Mouse (Mus musculus): ENCODE data around the gene Smarca4. TPM values are rescaled to one million over a fixed set of nuclear protein-coding genes. Genes with fewer than 3 reads are reported as not detected.
A peak's percentile ranks its signal among the peaks of the same experiment; 100 is the strongest.

The Smarca4 gene
- total RNA-seq, 4 experiments from 2014 or later: 47.2 to 49.8 (median 49.3) TPM

DNA sequence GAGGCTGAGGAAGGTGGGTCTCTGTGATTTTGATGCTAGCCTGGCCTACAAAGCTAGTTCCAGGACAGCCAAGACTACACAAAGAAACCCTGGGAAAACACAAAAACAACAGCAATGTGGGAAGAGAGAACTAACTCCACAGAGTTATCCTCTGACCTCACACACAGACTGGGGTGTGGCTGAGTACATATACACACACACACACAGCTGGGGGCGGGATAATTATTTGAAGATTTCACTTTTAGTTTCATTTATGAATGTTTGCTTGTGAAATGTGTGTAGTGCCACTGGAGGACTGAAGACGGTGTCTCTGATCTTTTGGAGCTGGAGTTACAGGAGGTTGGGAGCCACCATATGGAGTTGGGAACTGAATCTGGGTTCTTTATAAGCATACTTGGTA is 14.9 kb upstream of the Smarca4 start:
- no peak for DNase-seq (ENCODE audit: low spot score)

- peak; percentile 66 for DNase-seq (ENCODE audit: low spot score)
Observed at GRCm38 (mm10) chr9:21601722-21602399, 14.1 kb upstream of the Smarca4 start.

GRCm38 (mm10) chr9:21604119-21604518 is 11.8 kb upstream of the Smarca4 start:
- DNase-seq (ENCODE audit: low spot score): no peak

- DNase-seq (ENCODE audit: low spot score): no peak
Observed at GRCm38 (mm10) chr9:21605865-21606264, 10.1 kb upstream of the Smarca4 start.

DNA sequence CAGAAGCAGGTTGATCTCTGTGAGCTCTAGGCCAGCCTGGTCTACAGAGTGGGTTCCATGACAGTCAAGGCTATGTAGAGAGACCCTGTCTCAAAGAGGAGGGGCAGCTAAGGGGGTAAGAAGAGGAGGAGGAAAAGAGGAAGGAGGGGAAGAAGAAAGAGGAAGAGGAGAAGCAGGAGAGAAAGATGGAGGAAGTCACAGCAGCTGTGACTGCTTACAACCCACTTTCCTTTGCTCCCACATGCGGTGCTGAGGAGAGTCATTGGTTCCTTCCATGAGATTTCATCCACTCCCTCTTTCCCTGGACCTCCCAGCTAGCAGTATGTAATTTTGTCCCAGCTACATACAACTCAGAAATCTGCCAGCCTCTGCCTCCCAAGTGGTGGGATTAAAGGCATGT is 9.3 kb upstream of the Smarca4 start:
- DNase-seq (ENCODE audit: low spot score): no peak

DNA sequence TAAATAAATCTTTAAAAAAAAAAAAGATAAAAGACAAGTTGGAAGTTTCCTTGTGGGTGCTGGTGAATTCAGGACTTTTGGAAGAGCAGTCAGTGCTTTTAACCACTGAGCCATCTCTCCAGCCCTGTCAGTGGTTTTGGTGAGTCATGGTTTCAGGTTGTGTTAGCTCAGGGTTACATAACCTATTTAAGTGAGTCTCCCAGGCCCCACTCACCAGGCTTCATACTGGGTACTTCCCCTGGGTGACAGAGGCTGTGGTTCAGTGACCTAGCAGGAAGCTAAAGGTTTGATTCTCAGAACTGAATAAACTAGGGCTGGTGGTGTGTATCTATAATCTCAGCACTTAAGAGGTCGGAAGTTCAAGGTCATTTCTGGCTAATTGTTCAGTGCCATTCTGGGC is 6.1 kb upstream of the Smarca4 start:
- DNase-seq (ENCODE audit: low spot score): no peak

- no peak for DNase-seq (ENCODE audit: low spot score)
Observed at GRCm38 (mm10) chr9:21614864-21615616, 929 bp upstream of the Smarca4 start.

DNA sequence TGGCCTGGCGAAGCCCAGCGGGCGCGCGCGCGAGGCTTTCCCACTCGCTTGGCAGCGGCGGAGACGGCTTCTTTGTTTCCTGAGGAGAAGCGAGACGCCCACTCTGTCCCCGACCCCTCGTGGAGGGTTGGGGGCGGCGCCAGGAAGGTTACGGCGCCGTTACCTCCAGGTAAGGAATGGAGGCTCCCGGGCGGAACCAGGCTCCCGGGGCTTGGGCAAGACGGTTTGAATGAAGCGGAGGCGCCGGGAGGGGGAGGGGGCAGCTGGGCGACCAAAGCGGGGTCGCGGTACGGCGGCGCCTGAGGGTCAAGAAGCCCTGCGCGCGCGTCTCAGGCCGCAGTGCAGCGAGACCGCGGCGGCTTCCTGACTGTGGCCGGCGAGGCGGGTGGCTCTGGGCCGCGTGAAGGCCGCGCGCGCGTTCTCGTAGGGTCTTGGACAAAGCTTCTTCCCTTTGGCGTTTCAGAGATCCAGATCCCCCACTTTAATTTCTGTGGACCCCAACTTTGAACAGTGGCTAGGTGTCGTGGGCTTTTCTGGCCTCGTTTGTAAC is 338 bp downstream of the Smarca4 start:
- DNase-seq (ENCODE audit: low spot score): peak; percentile 85

- DNase-seq (ENCODE audit: low spot score): no peak
Observed at GRCm38 (mm10) chr9:21617066-21617465, 1.1 kb downstream of the Smarca4 start.

DNA sequence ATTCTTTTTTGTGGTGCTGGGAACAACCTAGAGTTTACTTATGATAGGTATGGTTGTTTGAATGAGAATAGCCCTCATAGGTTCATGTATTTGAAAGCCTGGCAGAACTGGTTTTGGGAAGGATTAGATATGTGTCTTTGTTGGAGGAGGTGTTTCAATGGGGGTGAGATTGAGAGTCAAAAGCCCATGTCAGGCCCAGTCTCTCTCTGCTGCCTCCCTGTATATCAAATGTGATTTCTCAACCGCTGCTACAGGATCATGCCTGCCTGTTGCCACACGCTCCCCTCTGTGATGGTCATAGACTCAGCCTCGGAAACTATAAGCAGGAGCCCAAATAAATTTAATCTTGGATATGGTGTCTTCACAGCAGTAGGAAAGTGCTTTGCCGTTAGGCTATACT is 4.3 kb downstream of the Smarca4 start:
- DNase-seq (ENCODE audit: low spot score): no peak

GRCm38 (mm10) chr9:21622676-21623075 is 6.7 kb downstream of the Smarca4 start:
- DNase-seq (ENCODE audit: low spot score): no peak

DNA sequence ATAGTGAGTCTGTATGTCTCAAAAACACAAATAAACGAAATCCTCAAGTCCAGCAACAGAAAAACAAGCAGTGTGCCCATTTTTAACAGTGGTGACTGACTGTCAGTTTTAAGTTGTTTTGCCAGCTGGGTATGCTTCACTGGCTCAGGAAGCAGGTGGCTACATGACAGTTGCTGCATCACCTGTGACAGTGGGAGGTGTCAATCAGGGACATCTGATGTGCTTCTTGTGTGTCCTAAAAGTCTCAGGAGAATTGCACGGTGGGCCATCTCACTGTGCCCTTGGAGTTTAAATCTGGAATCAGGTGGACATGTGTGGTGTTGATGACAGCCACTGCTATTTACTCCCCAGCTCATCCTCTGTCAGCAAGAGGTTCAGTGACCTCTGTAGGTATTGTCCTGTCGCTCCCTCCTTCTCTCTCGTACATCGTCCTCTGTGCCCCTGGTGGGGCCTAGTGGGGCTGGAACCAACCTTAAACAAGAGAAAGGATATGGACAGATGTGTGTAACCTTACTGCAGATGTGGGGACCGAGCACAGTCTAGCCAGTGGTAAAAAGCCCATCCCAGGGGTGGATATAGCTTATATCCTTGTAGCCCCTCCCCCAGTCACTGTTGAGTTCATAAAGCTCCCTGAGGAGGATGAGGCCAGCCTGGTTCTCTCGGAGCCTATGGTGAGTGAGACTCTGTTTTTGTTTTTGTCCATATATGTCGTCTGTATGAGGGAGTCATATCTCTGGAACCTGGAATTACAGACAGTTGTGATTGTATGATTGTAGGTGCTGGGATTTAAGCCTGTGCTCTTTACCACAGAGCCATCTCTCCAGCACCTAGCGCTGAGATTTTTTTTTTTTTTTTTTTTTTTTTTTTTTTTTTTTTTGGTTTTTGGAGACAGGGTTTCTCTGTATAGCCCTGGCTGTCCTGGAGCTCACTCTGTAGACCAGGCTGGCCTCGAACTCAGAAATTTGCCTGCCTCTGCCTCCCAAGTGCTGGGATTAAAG is 9.7 kb downstream of the Smarca4 start:
- DNase-seq (ENCODE audit: low spot score): no peak

DNA sequence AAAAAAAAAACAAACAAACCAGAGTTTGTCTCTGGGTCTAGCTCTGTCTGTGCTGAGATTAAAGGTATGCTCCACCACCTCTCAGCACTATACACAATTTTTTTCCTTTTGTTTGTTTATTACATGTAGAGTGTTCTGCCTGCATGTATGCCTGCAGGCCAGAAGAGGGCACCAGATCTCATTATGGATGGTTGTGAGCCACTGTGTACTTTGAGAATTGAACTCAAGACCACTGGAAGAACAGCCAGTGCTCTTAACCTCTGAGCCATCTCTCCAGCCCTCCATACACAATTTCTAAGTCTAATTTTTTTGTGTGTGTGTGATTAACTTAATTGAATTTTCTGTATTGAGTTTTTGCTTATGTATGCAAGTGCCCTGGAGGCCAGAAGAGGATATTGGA is 10.6 kb downstream of the Smarca4 start:
- DNase-seq (ENCODE audit: low spot score): no peak

DNA sequence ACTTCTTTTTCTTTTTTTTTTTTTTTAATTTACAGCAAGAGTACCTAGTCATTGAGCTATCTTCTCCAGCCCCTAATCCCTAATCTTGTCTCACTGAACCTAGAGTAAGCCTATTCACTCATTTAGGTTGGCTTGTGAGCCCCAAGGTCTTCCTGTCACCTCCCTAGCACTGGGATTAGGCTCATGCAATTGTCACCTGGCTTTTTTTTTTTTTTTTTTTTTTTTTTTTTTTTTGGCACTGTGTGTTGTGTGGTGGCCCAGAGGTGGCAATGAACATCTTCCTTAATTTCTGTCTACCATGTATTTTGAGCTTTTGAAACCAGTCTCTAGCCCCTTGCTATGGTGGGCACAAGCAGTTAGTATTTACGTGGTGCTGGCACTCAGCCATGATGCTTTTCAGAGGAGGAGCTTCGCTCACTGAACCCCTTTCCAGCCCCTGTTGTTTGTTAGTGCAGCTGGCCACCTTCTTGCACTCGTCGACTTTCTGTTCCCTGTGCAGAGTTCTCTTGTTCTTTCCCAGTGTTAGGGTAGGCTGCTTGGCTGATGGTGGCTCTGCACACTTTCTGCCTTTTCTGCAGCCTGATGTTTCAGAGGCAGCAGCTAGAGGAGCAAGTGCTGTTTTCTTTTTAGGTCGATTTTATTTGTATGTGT is 11.3 kb downstream of the Smarca4 start:
- no peak for DNase-seq (ENCODE audit: low spot score)

DNA sequence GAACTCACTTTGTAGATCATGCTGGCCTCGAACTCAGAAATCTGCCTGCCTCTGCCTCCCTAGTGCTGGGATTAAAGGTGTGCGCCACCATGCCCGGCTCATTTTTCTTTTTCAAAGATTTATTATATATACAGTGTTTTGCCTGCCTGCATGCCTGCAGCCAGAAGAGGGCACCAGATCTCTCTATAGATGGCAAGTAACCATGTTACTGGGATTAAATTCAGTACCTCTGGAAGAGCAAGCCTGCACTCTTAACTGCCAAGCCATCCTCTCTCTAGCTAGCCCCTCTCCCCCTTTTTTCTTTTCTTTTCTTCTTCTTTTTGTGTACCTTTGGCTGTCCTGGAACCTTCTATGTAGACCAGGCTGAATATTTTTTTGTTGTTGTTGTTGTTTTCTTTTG is 14.7 kb downstream of the Smarca4 start:
- DNase-seq (ENCODE audit: low spot score): peak; percentile 27

GRCm38 (mm10) chr9:21633106-21633505 is 17.1 kb downstream of the Smarca4 start:
- DNase-seq (ENCODE audit: low spot score): no peak

- DNase-seq (ENCODE audit: low spot score): no peak
Observed at GRCm38 (mm10) chr9:21635639-21636038, 19.7 kb downstream of the Smarca4 start.

DNA sequence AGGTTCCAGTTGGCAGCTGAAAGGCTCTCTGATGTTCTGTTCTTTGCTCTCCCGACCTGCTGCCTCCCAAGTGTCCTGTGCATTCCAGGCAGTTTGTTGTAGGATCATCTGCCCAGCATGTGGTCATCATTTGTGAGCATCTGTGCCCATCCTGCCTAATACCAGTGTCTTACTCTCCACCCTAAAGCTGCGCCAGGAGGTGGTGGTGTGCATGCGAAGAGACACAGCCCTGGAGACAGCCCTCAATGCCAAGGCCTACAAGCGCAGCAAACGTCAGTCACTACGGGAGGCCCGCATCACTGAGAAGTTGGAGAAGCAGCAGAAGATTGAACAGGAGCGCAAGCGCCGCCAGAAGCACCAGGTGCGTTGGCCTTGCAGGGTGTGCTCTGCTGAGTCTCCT is 23.1 kb downstream of the Smarca4 start:
- no peak for DNase-seq (ENCODE audit: low spot score)

DNA sequence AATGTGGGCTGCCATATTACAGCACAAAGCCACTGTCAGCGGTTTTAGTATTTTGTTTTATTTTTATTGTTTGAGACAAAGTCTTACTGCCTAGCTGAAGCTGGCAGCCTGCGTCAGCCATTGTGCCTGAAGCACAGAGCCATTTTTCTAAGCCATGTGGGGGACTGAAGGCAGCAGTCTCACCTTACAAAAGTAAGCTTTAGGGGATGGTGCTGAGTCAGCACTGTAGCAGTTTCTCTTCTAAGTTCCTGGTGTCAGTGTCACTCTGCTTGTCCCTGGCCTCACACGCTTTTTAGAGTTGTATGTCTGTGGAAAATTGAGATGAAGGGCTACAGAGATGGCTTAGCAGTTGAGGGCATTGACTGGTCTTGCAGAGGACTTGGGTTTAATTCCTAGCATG is 30.4 kb downstream of the Smarca4 start:
- no peak for DNase-seq (ENCODE audit: low spot score)

DNA sequence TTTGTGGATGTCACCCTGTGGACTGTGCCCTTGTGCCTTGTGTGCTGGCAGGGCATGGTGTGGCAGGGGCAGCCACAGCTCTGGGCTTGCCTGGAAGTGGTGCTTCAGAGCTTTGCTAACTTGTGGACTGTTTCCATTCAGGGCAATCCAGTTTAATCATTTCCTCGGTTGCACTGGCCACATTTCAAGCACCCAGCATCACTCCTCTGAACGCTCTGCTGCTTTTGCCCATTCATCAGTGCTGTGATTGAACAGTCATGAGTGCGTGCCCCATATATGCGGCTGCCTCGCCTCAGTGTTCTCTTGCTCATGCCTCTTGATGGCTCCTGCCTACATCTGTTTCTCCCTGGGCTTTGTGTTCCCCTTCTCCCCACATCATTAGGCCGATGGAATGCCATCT is 31.8 kb downstream of the Smarca4 start:
- DNase-seq (ENCODE audit: low spot score): no peak

DNA sequence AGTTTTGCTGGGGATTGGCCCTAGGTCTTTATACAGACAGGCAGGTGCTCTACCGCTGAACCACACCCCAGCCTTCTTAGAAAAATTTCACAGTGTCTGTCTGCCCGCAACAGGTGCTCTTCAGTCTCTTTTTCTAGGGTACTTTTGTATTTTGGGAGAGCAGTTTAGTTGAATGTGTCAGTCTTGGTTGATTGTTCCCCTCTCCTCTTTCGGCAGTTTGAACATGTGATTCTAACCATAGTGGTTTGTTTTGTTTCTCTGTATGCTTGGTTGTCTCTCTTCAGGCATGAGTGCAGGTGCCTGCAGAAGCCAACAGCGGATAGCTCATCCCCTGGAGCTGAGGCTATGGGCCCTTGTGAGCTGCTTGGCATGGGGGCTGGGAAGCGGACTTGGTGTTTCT is 36.3 kb downstream of the Smarca4 start:
- DNase-seq (ENCODE audit: low spot score): no peak
